Mouse (Mus musculus) left cerebral cortex, adult 8-10 months (tissue): ENCODE data around the gene Ift122. TPM values are rescaled to one million over a fixed set of nuclear protein-coding genes. Genes with fewer than 3 reads are reported as not detected.
"Not testable (repeated sequence)": the region's sequence is repeated elsewhere in the genome, so short reads cannot be mapped to it uniquely, and the experiment has no call there.

Experiments
- DNase-seq, 2 experiments: peaks; one replicate each; pipeline ENCODE4 v3.0.0; 2022; ENCODE audit warnings: low spot score in 2 of 2
- total RNA-seq, 4 experiments: library from RNA; stranded (reverse); gene quantifications; 2 replicates each; pipeline ENCODE4 v1.2.4; 2022

Gene Ift122
- total RNA-seq = 10 to 100 TPM; 27.1 to 30.5 (median 27.7) TPM

GRCm38 (mm10) chr6:115853091-115853813 is at the start of gene Ift122, which contains the start of gene Mbd4:
Ift122 (plus strand) TSS chr6:115853470.
Mbd4 (minus strand) TSS chr6:115853371.
- peak; percentile 90 to 99 for DNase-seq

- DNase-seq = peak in 1 of 2 experiments; percentile 65
Observed at GRCm38 (mm10) chr6:115803541-115804382, 49.5 kb upstream of the Ift122 start.

- no peak for DNase-seq
Observed at GRCm38 (mm10) chr6:115804432-115805192, 48.7 kb upstream of the Ift122 start.

DNA sequence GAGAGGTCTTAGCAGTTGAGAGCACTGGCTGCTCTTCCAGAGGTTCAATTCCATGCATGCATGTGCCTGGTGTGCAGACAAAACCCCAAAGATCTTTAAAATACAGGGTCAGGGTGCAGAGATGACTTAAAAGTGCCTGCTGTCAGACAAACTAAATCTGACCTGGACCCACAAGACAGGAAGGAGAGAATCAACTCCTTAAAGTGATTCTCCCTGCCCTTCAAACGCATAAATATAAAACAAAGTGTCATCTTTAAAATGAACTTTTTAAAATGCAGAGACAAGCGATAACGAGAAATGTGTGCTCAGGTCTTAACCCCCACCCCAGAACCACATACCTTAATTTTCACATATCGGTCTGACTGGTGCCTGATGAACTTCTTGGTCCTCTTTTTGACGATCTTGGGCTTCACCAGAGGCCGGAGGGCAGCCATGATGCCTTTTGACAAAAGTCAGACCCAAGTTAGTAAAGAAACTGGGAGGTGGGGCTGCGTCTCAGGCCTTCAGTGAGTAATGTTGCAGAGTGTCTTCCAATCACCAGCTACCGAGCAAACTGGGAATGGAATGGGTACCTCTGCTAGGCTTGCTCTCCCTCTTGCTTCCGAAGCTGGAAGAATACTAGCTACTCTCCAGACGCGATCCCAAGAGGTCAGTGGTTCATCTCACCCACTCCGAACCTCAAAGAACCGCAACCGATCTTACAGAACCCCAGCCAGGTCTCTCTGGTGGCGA is 45.6 kb upstream of the Ift122 start:
- no peak for DNase-seq

GRCm38 (mm10) chr6:115808196-115808487 is 45.1 kb upstream of the Ift122 start:
- no peak for DNase-seq

DNA sequence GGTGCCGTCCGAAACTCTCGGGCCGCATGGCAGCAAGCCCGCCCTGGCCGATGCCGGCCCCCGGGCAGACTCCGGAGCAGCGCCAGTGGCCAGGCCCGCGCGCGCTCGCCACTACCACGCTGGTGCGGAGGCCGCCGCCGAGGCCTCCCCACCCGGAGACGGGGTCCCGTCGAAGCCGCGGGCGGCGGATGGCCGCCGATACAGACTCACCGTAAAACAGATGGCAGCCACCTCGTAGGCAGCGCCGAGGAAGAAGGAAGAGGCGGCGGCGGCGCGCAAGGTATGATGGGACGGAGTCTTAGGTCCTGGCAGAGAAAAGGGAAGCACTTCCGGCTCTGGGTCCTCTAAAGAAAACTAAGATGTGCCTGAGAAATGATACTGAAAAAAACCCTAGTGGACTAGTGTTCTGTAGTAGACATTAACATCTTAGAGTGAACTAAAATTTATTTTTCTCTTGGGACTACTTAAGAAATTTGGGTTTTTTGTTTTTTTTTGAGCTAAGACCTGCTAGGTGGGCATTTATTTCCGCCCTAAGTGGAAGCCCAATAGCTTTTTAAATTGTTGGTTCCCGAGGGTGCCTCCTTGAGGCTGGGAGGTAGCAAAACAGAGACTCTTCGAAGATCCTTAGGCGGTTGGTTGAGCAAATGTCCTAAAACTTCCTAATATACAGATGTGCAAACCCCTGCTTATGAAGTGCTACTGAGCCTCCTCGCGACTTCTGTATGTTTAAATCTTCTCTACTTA is 44.6 kb upstream of the Ift122 start, which contains the start of gene Rpl32:
Rpl32 (minus strand) TSS at position 260 of the 744 bp plus-strand sequence.
- DNase-seq = peak; percentile 77 to 83

- DNase-seq = no peak
Observed at GRCm38 (mm10) chr6:115811606-115812005, 41.7 kb upstream of the Ift122 start.

GRCm38 (mm10) chr6:115814104-115814503 is 39.2 kb upstream of the Ift122 start:
- no peak for DNase-seq

- DNase-seq = no peak
Observed at GRCm38 (mm10) chr6:115815041-115815440, 38.2 kb upstream of the Ift122 start.

- no peak for DNase-seq
Observed at GRCm38 (mm10) chr6:115818129-115818528, 35.1 kb upstream of the Ift122 start.

DNA sequence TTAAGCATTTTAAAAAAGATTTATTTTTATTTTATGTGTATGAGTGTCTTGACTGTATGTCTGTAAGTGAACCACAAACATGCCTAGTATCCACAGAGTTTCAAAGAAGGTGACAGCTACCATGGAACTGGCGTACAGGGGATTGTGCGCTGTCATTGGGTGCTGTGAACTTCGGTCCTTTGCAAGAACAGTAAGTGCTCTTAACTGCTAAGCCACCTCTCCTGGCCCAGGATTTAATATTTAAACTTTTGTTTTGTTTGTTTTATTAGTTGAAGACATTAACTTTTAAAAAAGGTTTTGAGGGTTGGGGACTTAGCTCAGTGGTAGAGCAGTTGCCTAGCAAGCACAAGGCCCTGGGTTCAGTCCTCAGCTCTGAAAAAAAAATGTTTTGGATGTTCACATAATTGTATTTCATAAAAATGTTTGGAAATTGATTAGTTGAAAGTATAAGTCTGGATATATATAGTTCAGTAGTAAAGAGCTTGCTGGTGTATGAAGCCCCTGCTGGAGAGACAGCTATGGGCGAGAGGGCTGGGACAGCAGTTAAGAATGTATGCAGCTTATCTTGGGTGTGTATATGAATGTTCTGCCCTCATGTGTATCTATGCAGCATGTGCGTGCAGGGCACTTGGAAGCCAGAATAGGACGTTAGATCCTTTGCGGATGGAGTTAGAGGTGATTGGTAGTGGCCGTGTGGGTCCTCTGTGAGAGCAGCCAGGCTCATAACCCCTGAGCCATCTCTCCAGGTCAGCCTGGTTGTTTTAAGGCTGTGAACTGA is 31.9 kb upstream of the Ift122 start:
- no peak for DNase-seq

GRCm38 (mm10) chr6:115823850-115824464 is 29.3 kb upstream of the Ift122 start:
- not testable (repeated sequence) for DNase-seq

GRCm38 (mm10) chr6:115830779-115831601 is 22.3 kb upstream of the Ift122 start:
- DNase-seq = no peak

- no peak for DNase-seq
Observed at GRCm38 (mm10) chr6:115832152-115832850, 21.0 kb upstream of the Ift122 start.

GRCm38 (mm10) chr6:115833861-115834260 is 19.4 kb upstream of the Ift122 start:
- no peak for DNase-seq

DNA sequence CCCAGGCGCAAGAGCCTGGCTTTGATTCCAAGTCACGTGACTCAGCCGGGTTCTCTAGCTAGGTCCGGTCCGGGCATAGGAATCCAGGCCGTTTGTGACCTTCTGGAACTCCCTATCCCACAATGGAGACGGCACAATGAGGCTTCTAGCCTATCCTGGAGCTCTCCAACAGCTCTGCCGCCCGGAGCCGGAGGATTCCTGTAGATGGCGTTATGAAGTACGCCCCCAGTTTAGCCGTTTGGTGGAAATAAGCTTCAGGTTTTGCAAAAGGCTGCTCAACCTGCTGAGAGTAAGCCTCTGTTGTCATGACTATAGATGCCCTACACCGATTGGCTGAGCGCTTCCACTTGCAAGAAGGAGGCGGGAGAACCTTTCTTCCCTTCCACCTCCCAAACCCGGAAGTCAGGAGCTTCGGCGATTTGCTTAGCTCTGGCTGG is 15.1 kb upstream of the Ift122 start, which contains the start of gene Efcab12:
Efcab12 (minus strand) TSS at position 252 of the 437 bp plus-strand sequence.
- DNase-seq = peak; percentile 46 to 86

DNA sequence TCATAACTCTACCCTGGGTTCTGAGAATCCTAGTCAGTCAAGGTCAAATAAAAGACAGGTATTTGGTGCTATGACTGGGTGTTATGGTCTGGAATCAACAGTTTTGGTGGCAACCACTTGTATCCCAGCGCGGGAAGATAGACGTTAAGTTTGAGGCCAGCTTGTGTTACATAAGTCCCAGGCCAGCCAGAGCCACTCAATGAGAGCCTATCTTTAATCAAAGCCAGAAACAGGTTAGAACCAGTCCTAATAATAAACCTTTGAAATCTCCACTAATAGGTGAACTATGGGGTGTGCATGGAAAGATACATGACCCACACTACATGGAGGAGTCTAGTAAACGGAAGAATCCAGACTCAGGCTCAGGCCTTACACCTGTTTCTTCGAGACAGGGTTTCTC is 14.5 kb upstream of the Ift122 start:
- DNase-seq = no peak
